Mouse (Mus musculus) cerebellum, adult 8-10 months (tissue): ENCODE measurements at regions not wholly inside any gene's neighbourhood (a gene's known extent, or its start where the extent isn't known, plus 50 kb on each side); places are given as distances from the start of the nearest gene placed in this dataset.

Experiments
- DNase-seq: peaks from one replicate; pipeline ENCODE4 v3.0.0; 2022

- no peak for DNase-seq
Observed at GRCm38 (mm10) chr8:89903346-89903745, 444.8 kb downstream of the Tox3 start.

DNA sequence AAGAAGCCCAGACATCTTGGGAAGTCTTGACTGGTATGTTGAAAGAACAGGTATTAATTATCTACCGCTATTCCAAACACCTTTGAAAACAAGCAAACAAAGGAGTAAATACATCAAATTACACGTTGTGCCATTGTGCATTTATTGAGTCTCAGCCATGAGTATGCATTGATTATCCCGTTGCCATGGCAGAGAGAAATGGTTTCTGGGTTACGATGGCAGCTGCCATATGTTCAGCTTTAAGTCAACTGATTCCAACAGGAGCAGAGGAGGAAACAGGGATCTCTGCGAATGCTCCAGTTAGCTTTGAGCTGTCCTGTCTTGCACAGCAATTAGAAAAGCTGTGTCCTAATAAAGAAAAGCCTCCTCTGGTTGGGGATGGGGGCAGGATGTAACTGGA, 475.4 kb downstream of the Tox3 start:
- DNase-seq = no peak

DNA sequence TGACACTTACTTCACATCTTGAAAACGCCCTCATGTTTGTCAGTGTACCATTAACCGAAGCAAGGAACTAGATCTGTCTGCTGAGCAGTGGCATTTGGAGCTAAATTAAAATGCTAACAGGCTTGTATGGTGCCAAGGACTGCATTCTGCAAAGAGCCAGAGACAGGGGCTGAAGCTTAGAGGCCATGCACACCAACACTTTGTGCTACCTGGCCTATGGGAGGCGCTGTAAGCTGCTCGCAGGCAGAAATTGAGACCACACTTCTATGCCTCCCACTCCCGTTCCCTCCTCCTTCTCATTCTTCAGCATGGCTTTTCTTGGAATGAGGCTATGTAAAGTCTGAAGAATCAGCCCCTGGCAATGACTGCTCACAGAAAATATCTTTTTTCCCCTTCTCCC, 476.2 kb downstream of the Tox3 start:
- DNase-seq = no peak

- DNase-seq = no peak
Observed at GRCm38 (mm10) chr8:89859813-89860212, 488.3 kb downstream of the Tox3 start.

GRCm38 (mm10) chr8:89858706-89859385, 489.3 kb downstream of the Tox3 start:
- no peak for DNase-seq

GRCm38 (mm10) chr8:89855556-89855955, 492.6 kb downstream of the Tox3 start:
- no peak for DNase-seq

- DNase-seq = peak; percentile 12
Observed at GRCm38 (mm10) chr8:89850209-89850796, 497.8 kb downstream of the Tox3 start.

GRCm38 (mm10) chr8:89849416-89850208, 498.5 kb downstream of the Tox3 start:
- DNase-seq = peak; percentile 17

GRCm38 (mm10) chr8:89838494-89838893, 509.6 kb downstream of the Tox3 start:
- no peak for DNase-seq

- DNase-seq = no peak
Observed at GRCm38 (mm10) chr8:89833715-89834114, 514.4 kb downstream of the Tox3 start.

GRCm38 (mm10) chr8:89824586-89824985, 523.6 kb downstream of the Tox3 start:
- DNase-seq = no peak

- DNase-seq = no peak
Observed at GRCm38 (mm10) chr8:89823631-89824030, 524.5 kb downstream of the Tox3 start.

GRCm38 (mm10) chr8:89812036-89812711, 536.0 kb downstream of the Tox3 start:
- DNase-seq = no peak

GRCm38 (mm10) chr8:89788296-89788695, 559.8 kb downstream of the Tox3 start:
- DNase-seq = no peak

- DNase-seq = no peak
Observed at GRCm38 (mm10) chr8:89787050-89787905, 560.9 kb downstream of the Tox3 start.

DNA sequence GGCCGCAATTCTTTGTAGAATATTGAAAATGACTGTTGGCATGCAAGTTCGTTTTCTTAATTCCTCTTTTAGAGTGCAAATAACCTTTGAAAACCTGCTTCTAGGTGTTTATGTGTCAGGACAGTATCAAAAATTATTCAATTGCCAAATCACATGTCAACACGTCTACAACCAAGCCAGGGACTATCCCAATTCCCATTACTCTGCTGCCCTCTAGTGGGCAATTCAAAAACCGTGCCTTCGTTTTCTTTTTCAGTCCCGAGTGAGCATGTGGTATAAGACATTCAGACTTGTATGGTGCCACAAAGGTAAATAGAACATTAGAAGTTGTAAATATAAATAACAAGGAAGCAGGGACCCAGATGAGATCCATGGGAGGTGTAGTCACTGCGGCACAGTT, 563.1 kb downstream of the Tox3 start:
- peak; percentile 58 for DNase-seq

DNA sequence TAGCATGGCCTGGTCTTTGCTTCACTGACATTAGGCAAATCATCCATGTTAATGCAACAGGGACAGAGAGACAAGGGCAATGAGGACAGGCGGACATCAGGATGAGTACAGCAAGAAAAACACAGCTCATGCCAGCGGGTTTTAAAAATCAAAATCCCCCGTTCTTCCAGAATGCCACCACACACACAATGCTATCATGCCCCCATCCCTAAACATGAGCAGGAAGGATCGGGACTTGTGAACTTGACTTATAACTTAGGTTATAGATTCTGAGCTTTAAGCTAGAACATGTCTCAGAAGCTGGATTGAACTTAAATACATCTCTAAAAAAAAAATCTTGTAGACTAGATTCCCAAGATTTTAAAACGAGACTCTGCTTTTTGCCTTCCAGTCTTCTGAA, 564.8 kb downstream of the Tox3 start:
- no peak for DNase-seq

DNA sequence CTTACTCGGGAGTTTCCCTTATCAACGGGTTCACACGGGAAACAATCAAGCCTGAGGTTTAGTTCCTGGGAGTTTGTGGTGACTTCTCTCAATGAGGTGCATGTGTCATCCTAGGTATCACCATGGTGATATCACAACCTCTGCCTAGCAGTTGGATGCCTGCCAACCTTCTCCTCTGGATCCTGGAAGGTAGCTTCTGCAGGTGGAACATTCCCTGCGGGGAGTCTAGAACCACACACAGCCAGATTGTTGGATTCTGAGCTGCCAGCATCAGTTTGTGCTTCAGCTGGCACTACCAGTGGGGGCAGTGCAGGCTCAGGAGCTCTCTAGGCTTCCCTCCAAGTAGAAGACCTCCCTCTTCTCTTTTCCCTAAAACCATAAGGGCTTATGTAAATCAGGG, 581.8 kb downstream of the Tox3 start:
- no peak for DNase-seq

DNA sequence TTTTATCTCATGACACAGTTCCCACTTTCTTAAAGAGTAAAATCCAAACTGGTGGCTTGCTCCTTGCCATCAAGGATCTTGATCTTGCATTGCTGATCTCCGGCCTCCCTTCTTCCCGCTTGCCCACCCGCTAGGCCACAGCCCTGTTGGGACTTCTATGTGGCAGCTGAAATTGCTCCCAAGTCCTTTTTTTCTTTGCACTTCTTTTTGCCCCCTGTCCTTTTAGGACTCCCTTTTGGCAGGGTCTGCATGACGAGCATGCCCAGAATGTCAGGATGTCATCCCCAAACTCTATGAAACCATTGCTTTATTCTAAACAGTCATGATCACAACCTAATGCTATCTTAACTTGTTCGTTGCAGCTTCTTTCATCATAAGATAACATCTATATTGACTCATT, 588.6 kb downstream of the Tox3 start:
- DNase-seq = no peak

- no peak for DNase-seq
Observed at GRCm38 (mm10) chr8:89758695-89759094, 589.4 kb downstream of the Tox3 start.

GRCm38 (mm10) chr8:89755951-89756350, 592.2 kb downstream of the Tox3 start:
- DNase-seq = no peak

DNA sequence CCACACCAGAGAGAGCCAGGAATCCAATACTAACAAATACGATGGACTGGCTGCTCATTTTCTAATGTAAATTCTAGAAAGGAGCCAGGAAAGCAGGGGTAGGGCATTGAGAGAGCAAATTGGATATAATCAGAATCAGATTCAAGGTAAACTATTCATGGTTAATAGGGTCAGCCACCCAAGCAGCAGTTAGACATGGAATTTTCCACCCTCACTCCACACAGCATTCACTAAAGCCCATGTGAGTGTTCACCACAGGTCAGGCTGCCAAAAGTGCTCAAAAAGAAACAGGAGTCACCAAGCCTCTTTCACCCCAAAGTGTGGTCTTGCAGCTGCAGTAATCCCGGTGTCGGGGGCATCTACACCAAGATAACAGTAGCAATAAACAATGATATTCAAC, 596.9 kb downstream of the Tox3 start:
- DNase-seq = no peak

DNA sequence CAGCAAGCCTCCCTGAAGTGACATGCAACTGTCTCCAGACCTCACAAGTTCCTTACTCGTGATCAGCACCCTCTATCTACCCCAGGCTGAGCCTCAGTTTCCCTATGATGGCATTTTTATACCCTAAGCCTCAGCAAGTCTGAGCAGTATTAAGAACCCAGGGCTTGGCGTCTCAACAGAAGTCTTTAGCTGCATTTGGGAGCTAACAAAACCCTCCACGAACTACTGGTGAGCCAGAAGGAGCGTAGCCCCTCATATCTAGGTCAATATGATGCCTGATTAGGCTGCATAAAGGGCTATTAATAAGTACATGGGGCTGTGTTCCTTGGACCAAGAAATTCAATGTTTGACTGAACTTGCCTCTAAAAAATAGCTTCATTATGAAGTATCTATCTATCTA, 600.4 kb downstream of the Tox3 start:
- no peak for DNase-seq
